Mouse (Mus musculus) liver, adult 2 months (tissue): ENCODE data around the gene Ctla4.

Experiments used
- CTCF ChIP-seq: fragments of 200-500 bp; IDR thresholded peaks from 2 replicates; pipeline ENCODE4 v1.5.1; 2011; ENCODE audit warnings: low read depth, low read length, control low read depth
- POLR2A ChIP-seq: fragments of 200-500 bp; IDR thresholded peaks from 2 replicates; pipeline ENCODE4 v1.6.1; 2011; ENCODE audit warnings: low read length, control low read depth; ENCODE audit not compliant: insufficient read depth; ENCODE audit errors: extremely low read depth

DNA sequence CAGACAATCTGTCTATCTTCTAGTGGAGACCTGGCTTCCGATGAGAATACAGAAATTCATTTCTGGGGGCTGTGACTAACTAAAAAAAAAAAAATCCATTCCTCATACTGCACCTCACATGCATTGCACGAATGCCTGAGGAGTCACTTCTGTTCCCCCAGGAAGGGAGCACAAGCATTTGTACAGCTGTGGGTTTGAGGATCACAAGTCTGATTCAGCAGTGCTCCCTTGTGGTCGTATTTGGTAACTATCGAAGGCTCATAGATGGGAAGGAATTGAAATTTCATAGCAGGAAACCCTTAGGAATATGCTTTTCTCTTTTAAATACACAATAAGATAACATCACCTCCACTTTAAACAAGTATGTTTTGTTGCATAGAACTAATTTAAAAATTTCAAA is 74.3 kb downstream of the Ctla4 start:
- no peak for TF ChIP-seq CTCF
- TF ChIP-seq POLR2A = no peak
